In genomic region chr11:77892883-77893282, GRCm38 (mm10) we compare ENCODE assay signal across 11 mouse cellular contexts. TPM values are rescaled to one million over a fixed set of nuclear protein-coding genes. Genes with fewer than 3 reads are reported as not detected.
DNase-seq lines count a peak whose midpoint lies in the region; ATAC-seq and TF ChIP-seq lines count a peak whose summit lies in the region.
"Had no signal": no experiment of that assay in that cellular context is flagged by ENCODE, and none has a peak within 500 bp of the region (broad histone marks: within the 10 kb centered on the region; RNA-seq: fewer than 3 reads in every experiment).

No protein-coding gene starts in this region.

- H3K9me3 ChIP-seq in neural tube, embryonic 11.5 days (ENCODE audit: control insufficient read depth, low read length), result no peaks in the 10 kb centered on the region
- H3K9me3 ChIP-seq in hindbrain, embryonic 11.5 days (ENCODE audit: control insufficient read depth, low read length), result no peaks in the 10 kb centered on the region
- H3K9me3 ChIP-seq in midbrain, embryonic 11.5 days (ENCODE audit: control insufficient read depth, low read length), result no peaks in the 10 kb centered on the region
- no peaks in the 10 kb centered on the region for H3K9me3 ChIP-seq in stomach, postnatal 0 days (ENCODE audit: control insufficient read depth, low read length)

- no peak for TF ChIP-seq EP300 in stomach, postnatal 0 days (optimal IDR thresholded peaks at IDR 0.05)

- ATAC-seq in neural tube, embryonic 11.5 days (ENCODE audit: insufficient read depth, low FRiP score, low TSS enrichment), result no peak
- no peak for ATAC-seq in hindbrain, embryonic 11.5 days (ENCODE audit: low FRiP score)
- no peak for ATAC-seq in midbrain, embryonic 11.5 days (ENCODE audit: low FRiP score)
- no peak for ATAC-seq in stomach, postnatal 0 days (ENCODE audit: low FRiP score, low TSS enrichment)

- H3K4me1 ChIP-seq in neural tube, embryonic 11.5 days (ENCODE audit: control insufficient read depth, insufficient read depth, low read length), result peaks cover 22% of the 10 kb centered on the region
- H3K4me1 ChIP-seq in hindbrain, embryonic 11.5 days (replicated peaks; ENCODE audit: control insufficient read depth, insufficient read depth, low read length), result peaks cover 32% of the 10 kb centered on the region
- peaks cover 62% of the 10 kb centered on the region for H3K4me1 ChIP-seq in midbrain, embryonic 11.5 days (ENCODE audit: control insufficient read depth, insufficient read depth, low read length)
- peaks cover 4% of the 10 kb centered on the region for H3K4me1 ChIP-seq in stomach, postnatal 0 days (replicated peaks; ENCODE audit: control insufficient read depth, insufficient read depth)

- H3K9ac ChIP-seq in neural tube, embryonic 11.5 days (ENCODE audit: low read length), result peak overlapping the region; percentile 49; the same call in 1 of the 2 replicates
- H3K9ac ChIP-seq in hindbrain, embryonic 11.5 days (ENCODE audit: low read depth, low read length), result no peak overlapping the region
- peak overlapping the region; percentile 50 for H3K9ac ChIP-seq in midbrain, embryonic 11.5 days (ENCODE audit: low read length)
- no peak overlapping the region for H3K9ac ChIP-seq in stomach, postnatal 0 days (ENCODE audit: low read length)

- no peaks in the 10 kb centered on the region for H3K36me3 ChIP-seq in neural tube, embryonic 11.5 days (ENCODE audit: control insufficient read depth, insufficient read depth, low read length)
- no peaks in the 10 kb centered on the region for H3K36me3 ChIP-seq in hindbrain, embryonic 11.5 days (ENCODE audit: control insufficient read depth, insufficient read depth, low read length)
- no peaks in the 10 kb centered on the region for H3K36me3 ChIP-seq in midbrain, embryonic 11.5 days (ENCODE audit: control insufficient read depth, insufficient read depth, low read length)
- no peaks in the 10 kb centered on the region for H3K36me3 ChIP-seq in stomach, postnatal 0 days (ENCODE audit: control insufficient read depth, insufficient read depth, low read length)

- peak; percentile 36 for DNase-seq in neural tube, embryonic 11.5 days (ENCODE audit: low spot score)
- DNase-seq in neural tube, embryonic 10.5 days (ENCODE audit: extremely low spot score, low spot score), result no peak
- peak; percentile 51 for DNase-seq in hindbrain, embryonic 11.5 days (ENCODE audit: low spot score)
- DNase-seq in midbrain, embryonic 11.5 days (ENCODE audit: low spot score, missing footprints), result peak; percentile 90
- peak; percentile 38 for DNase-seq in stomach, postnatal 0 days (ENCODE audit: low spot score)
- no peak for DNase-seq in layer of hippocampus, adult 18-20 months (ENCODE audit: low spot score in 2 of 2)
- no peak for DNase-seq in T-cell, adult 2 months (ENCODE audit: low spot score)
- no peak for DNase-seq in cerebellum, adult 9-11 months
- DNase-seq: right cerebral cortex, adult 18-20 months had no signal

- H3K4me2 ChIP-seq in neural tube, embryonic 11.5 days (ENCODE audit: low read depth), result peak overlapping the region; percentile 30
- peak overlapping the region; percentile 30 for H3K4me2 ChIP-seq in hindbrain, embryonic 11.5 days (replicated peaks; ENCODE audit: low read depth, low read length)
- H3K4me2 ChIP-seq in midbrain, embryonic 11.5 days, result peak overlapping the region; percentile 34
- 0 out of 2 replicates have a peak overlapping the region, but pooled peaks have one; percentile 5 for H3K4me2 ChIP-seq in stomach, postnatal 0 days (replicated peaks; ENCODE audit: low read depth)

- H3K4me3 ChIP-seq in neural tube, embryonic 11.5 days (ENCODE audit: low read depth, low read length), result no peak overlapping the region
- peak overlapping the region; percentile 13; the same call in 1 of the 2 replicates for H3K4me3 ChIP-seq in hindbrain, embryonic 11.5 days (ENCODE audit: low read depth, low read length)
- peak overlapping the region; percentile 9 for H3K4me3 ChIP-seq in midbrain, embryonic 11.5 days (ENCODE audit: low read depth, low read length)
- no peak overlapping the region for H3K4me3 ChIP-seq in stomach, postnatal 0 days (ENCODE audit: low read depth, low read length)

- peaks cover 27% of the 10 kb centered on the region for H3K27me3 ChIP-seq in neural tube, embryonic 11.5 days (ENCODE audit: control insufficient read depth, insufficient read depth, low read length)
- peaks cover 12% of the 10 kb centered on the region for H3K27me3 ChIP-seq in hindbrain, embryonic 11.5 days (ENCODE audit: control insufficient read depth, insufficient read depth, low read length)
- H3K27me3 ChIP-seq in midbrain, embryonic 11.5 days (ENCODE audit: control insufficient read depth, insufficient read depth, low read length), result peaks cover 2% of the 10 kb centered on the region; the same call in 1 of the 2 replicates
- no peaks in the 10 kb centered on the region for H3K27me3 ChIP-seq in stomach, postnatal 0 days (ENCODE audit: control insufficient read depth, insufficient read depth, low read length)

- no peak for TF ChIP-seq CTCF in stomach, postnatal 0 days (IDR thresholded peaks at IDR 0.05; ENCODE audit: low read depth)

- WGBS in neural tube, embryonic 11.5 days, result 10% methylated on average over 5 of the region's 5 CpGs
- 6% methylated on average over 5 of the region's 5 CpGs for WGBS in hindbrain, embryonic 11.5 days
- WGBS in midbrain, embryonic 11.5 days, result 8% methylated on average over 5 of the region's 5 CpGs
- WGBS in stomach, postnatal 0 days, result 19% methylated on average over 5 of the region's 5 CpGs

- H3K27ac ChIP-seq in neural tube, embryonic 11.5 days (ENCODE audit: low read depth, low read length), result 0 out of 2 replicates have a peak overlapping the region, but pooled peaks have one; percentile 85
- H3K27ac ChIP-seq in hindbrain, embryonic 11.5 days (ENCODE audit: low read depth, low read length), result peak overlapping the region; percentile 90
- peak overlapping the region; percentile 90 for H3K27ac ChIP-seq in midbrain, embryonic 11.5 days (ENCODE audit: low read depth, low read length)
- H3K27ac ChIP-seq in stomach, postnatal 0 days (replicated peaks), result no peak overlapping the region
- H3K27ac ChIP-seq: macrophage had no signal

RNA-seq across cellular contexts. Expression of gene Pipox, which starts 1.0 kb away (rescaled TPM):
- 2.6 and 4.0 TPM in 2 replicates for polyA plus RNA-seq in neural tube, embryonic 11.5 days (2014; fragmentation: Nextera tagmentation; extraction: Ambion mirVana)
- 7.6 and 8.6 TPM in 2 replicates for polyA plus RNA-seq in hindbrain, embryonic 11.5 days (2014; fragmentation: Nextera tagmentation; extraction: Ambion mirVana)
- 12.1 and 12.6 TPM in 2 replicates for polyA plus RNA-seq in midbrain, embryonic 11.5 days (2014; fragmentation: Nextera tagmentation; extraction: Ambion mirVana)
- polyA plus RNA-seq in stomach, postnatal 0 days (2015; fragmentation: Nextera tagmentation; extraction: Ambion mirVana), result 8.4 and 10.1 TPM in 2 replicates
- 1 to 10 TPM; 1.5 to 2.2 TPM for total RNA-seq in layer of hippocampus, adult 18-20 months (2021)
- polyA plus RNA-seq: macrophage had no signal

RNA-seq across cellular contexts. Expression of gene Sez6, which starts 37.7 kb away (rescaled TPM):
- 12.4 and 13.8 TPM in 2 replicates for polyA plus RNA-seq in neural tube, embryonic 11.5 days (2014; fragmentation: Nextera tagmentation; extraction: Ambion mirVana)
- 13.3 TPM in 2 replicates for polyA plus RNA-seq in hindbrain, embryonic 11.5 days (2014; fragmentation: Nextera tagmentation; extraction: Ambion mirVana)
- 7.2 and 8.6 TPM in 2 replicates for polyA plus RNA-seq in midbrain, embryonic 11.5 days (2014; fragmentation: Nextera tagmentation; extraction: Ambion mirVana)
- 1.2 and 1.4 TPM in 2 replicates for polyA plus RNA-seq in stomach, postnatal 0 days (2015; fragmentation: Nextera tagmentation; extraction: Ambion mirVana)
- total RNA-seq in layer of hippocampus, adult 18-20 months (2021), result 100 to 1,000 TPM; 161 to 167 TPM
- polyA plus RNA-seq: heart, postnatal 0 days; macrophage had no signal

Comparison
In these comparisons a context has a peak if more than half of its experiments do, and no peak if none do; other contexts are left out.
1. DNase-seq: peak in neural tube, embryonic 11.5 days (single experiment), hindbrain, embryonic 11.5 days (single experiment), midbrain, embryonic 11.5 days (single experiment) and stomach, postnatal 0 days (single experiment); none in neural tube, embryonic 10.5 days (single experiment), layer of hippocampus, adult 18-20 months (0 of 2), T-cell, adult 2 months (single experiment) and cerebellum, adult 9-11 months (single experiment).
2. H3K4me3 ChIP-seq: peak in hindbrain, embryonic 11.5 days (single experiment) and midbrain, embryonic 11.5 days (single experiment); none in neural tube, embryonic 11.5 days (single experiment) and stomach, postnatal 0 days (single experiment).
3. H3K9ac ChIP-seq: peak in neural tube, embryonic 11.5 days (single experiment) and midbrain, embryonic 11.5 days (single experiment); none in hindbrain, embryonic 11.5 days (single experiment) and stomach, postnatal 0 days (single experiment).
4. Peak in every context shown above with its lines, with median percentiles within 50 percentile points of each other: H3K4me2 ChIP-seq.